Mouse (Mus musculus): ENCODE results near the gene Nfkbib.
A peak's percentile ranks its signal among the peaks of the same experiment; 100 is the strongest.

The Nfkbib gene

GRCm38 (mm10) chr7:28716590-28717281 is 50.6 kb downstream of the Nfkbib start, which contains the start of gene Fbxo17:
Gene Fbxo17 (plus strand): TSS chr7:28716804.
- peak; percentile 72 for DNase-seq

DNA sequence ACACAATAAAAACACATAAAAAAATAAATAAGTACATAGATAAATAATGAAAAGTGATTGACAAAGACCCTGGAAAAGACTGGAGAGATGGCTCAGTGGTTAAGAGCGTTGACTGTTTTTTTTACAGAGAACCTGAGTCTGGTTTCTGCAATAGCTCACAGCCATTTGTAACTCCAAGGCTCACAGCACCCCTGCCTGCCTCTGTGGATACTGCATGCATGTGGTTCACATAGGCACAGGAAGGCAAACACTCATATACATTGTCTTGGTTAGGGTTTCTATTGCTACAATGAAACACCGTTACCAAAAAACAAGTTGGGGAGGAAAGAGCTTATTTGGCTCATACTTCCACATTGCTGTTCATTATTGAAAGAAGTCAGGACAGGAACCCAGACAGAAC is 51.7 kb downstream of the Nfkbib start:
- DNase-seq, result no peak

GRCm38 (mm10) chr7:28714667-28715066 is 52.6 kb downstream of the Nfkbib start:
- no peak for DNase-seq

DNA sequence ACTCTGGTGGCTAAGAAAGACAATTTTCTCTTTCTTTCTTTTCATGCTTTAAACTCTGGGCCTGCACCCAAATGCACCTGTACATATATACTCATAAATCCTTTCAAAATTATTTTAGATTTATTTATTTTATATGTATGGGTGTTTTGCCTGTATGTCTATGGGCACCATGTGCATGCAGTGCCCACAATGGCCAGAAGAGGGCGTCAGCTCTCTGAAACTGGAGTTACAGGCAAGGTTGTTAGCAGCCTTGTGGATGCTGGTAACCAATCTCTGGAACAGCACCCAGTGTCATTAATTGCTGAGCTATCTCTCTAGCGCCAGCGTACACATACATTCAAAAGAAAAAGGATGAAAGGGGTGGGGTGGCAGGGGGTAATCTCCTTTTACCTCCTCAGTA is 56.4 kb downstream of the Nfkbib start:
- DNase-seq, result no peak

GRCm38 (mm10) chr7:28709454-28709853 is 57.9 kb downstream of the Nfkbib start:
- peak; percentile 17 for DNase-seq

All from lung, postnatal 36 days (tissue).